Mouse (Mus musculus) brain, embryonic 18.5 days (tissue): ENCODE data around the gene Nhp2.
"Not testable (repeated sequence)": the region's sequence is repeated elsewhere in the genome, so short reads cannot be mapped to it uniquely, and the experiment has no call there.

ENCODE experiments used
- DNase-seq: peaks from one replicate; pipeline ENCODE4 v3.0.0-alpha.2; 2012; ENCODE audit warnings: low read depth, low spot score

The Nhp2 gene

DNA sequence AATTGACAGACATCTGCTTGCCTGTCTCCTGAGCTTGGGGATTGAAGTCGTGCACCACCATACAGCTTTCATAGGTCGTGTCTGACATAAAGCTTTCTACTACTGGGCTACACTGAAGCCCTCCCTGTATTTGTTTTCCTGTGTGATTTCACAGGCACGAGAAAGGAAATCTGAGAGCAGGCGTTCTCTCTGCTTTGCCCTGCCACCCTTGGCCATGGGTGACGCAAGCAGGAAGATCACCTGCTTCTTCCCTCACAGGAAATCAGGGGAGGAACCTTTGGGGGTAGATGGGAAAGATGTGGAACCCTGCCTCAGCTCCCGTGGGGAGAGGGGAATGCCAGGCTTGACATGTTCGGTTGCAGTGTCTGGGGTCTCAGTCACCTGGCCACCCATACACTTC is 38.8 kb downstream of the Nhp2 start:
- DNase-seq = no peak

DNA sequence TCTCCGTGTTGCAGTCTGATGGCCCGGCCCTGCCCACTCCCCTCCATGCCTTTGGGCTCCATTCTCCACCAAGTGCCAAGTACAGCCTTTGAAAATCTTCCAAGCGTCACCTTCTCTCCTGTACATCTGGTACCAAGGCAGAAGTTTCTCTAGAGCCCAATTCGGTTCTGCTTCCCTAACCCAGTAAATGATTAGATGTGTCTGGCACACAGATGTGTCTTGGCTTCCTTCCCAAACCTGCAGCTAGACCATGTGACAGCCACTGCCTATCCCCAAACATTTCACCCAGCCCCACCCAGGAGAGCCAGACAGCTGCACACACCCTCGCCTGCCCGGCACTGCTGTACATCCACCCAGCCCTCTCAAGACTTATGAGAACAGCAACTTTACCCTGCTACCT is 39.2 kb downstream of the Nhp2 start:
- DNase-seq = no peak

DNA sequence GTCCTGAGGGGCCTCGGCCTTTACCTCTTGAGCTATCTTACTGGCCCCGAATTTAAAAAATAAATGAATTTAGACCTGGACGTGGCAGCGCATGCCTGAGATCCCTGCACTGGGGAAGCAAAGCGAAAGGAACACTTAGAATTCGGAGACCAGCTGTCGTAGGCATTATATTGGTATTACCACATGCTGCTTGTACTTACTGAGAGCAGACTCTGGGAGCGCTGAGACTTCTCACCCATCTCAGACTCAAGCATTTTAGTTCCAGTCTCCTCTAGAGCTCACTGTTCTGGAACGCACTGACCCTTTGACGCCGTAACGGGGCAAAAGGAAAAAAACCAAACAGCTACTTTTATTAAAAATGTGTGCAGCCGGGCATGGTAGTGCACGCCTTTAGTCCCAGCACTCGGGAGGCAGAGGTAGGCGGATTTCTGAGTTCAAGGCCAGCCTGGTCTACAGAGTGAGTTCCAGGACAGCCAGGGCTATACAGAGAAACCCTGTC is 42.4 kb downstream of the Nhp2 start:
- no peak for DNase-seq

DNA sequence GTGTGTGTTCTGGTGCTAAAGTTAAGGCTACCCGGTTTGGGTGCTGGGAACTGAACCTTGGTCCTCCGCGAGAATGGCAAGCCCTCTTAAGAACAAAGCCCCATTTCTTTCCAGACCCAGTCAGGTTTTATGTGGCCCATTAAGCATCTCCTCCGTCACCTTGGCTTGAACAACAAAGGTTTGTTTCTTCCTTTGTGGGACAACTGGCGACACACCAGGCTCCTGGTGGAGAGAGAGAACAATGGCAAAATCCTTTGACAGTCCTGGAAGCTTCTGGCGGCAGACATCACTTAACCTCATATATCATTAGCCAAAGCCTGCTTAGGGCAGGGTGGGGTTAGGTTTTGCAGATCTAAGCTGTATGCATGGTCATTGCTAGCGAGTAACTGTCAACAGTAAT is 43.1 kb downstream of the Nhp2 start:
- DNase-seq = no peak

DNA sequence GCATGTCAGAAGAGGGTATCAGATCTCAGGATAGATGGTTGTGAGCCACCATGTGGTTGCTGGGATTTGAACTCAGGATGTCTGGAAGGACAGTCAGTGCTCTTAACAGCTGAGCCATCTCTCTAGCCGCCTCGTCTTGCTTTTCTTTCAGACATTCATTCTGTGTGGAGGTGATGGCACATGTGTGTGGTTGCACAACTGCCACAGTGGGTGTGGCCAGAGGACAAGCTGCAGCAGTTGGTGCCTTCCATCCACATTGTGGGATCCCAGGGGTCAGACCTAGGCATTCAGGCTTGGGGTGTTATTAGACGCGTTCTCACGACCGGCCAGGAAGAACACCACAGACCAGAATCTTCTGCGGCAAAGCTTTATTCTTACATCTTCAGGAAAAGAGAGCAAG is 45.2 kb downstream of the Nhp2 start:
- not testable (repeated sequence) for DNase-seq

DNA sequence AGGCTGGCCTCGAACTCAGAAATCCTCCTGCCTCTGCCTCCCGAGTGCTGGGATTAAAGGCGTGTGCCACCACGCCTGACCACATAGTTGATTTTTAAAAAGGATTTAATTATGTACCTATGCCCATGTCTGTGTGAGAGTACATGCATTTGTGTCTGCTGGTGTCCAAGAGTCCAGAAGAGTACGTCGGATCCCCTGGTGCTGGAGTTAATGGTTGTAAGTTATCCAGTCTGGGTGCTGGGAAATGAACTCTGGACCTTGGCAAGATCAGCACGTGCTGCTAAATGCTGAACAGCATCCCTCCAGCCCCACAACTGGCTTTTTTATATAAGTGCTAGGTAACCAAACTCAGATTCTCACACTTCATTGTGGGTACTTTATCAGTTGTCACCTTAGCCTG is 51.3 kb downstream of the Nhp2 start:
- no peak for DNase-seq

DNA sequence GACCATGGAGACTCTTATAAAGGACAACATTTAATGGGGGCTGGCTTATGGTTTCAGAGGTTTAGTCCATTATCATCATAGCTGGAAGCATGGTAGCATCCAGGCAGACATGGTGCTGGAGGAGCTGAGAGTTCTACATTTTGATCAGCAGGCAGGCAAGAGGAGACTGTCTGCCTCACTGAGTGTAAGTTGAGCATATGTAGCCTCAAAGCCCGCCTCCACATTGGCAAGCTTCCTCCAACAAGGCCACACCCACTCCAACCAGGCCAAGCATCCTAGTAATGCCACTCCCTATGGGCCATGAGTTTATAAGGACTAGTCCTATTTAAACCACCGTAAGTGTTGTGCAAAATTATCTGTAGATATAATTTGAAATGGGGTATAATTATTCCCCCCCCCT is 51.8 kb downstream of the Nhp2 start:
- DNase-seq = no peak

DNA sequence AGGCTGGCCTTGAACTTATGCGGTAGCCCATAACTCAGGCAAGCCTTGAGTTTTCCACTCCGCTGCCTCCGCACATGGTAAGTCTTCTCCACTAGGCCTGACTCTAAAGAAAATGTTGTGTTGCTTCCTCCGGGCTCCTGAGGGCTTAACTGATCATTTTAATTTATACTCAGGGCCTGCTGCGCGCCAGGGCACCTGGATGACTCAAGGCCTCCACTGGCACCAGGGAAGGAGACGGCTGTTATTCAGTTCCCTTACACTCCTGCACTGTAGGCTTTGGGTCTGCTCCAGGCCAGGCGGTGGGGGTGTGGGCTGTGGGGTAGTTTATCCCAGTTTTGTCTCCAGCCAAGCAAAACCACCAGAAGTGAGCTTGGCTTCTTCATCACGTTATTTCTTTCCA is 53.8 kb downstream of the Nhp2 start:
- DNase-seq = no peak
